19 mouse cellular contexts compared by ENCODE assay signal in the genomic region with DNA sequence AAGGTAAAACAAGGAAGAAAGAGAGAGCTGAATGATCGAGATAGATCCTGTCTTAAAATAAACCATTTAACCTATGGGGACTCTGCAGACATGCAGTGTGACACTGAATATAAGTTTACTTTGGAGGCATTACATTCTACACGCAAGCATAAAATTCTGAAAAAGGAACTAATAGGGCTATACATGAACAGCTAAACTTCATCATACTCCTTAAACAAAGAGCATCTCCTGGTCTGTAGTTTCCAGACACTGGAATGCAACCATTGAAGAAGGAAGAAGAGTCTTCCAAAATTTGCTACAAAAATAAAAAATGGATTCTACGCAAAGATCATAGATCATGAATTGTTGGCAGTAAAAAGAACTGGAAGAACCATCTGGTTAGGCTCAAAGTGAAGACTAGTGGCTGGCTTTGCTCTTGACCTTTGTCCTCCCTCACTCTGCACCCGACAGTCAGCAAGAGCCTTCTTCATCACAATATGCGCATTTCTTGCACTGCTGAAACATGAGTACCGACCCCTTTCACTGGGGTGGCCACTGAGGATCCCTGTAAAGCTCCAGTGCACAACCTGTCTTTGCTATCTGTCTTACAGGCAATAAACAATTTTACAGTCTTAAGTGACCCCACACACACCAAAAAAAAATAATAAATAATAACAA.
DNase-seq lines count a peak whose midpoint lies in the region; ATAC-seq lines count a peak whose summit lies in the region.
"Had no signal": no experiment of that assay in that cellular context is flagged by ENCODE, and none has a peak within 500 bp of the region (broad histone marks: within the 10 kb centered on the region; RNA-seq: fewer than 3 reads in every experiment).

No protein-coding gene starts in this region.

- no peaks in the 10 kb centered on the region for H3K36me3 ChIP-seq in intestine, embryonic 15.5 days
- H3K36me3 ChIP-seq in kidney, embryonic 14.5 days (ENCODE audit: control insufficient read depth, insufficient read depth, low read length), result no peaks in the 10 kb centered on the region
- H3K36me3 ChIP-seq: forebrain, embryonic 12.5 days; limb, embryonic 15.5 days; midbrain, embryonic 13.5 days; neural tube, embryonic 12.5 days had no signal

- H3K4me3 ChIP-seq in intestine, embryonic 15.5 days (replicated peaks), result no peak overlapping the region
- H3K4me3 ChIP-seq in kidney, embryonic 14.5 days (ENCODE audit: low read length), result no peak overlapping the region
- H3K4me3 ChIP-seq: forebrain, embryonic 12.5 days; limb, embryonic 15.5 days; midbrain, embryonic 13.5 days; neural tube, embryonic 12.5 days had no signal

- H3K9me3 ChIP-seq in intestine, embryonic 15.5 days, result no peaks in the 10 kb centered on the region
- no peaks in the 10 kb centered on the region; the same call in 1 of the 2 replicates for H3K9me3 ChIP-seq in kidney, embryonic 14.5 days (ENCODE audit: control insufficient read depth, low read length)
- H3K9me3 ChIP-seq: forebrain, embryonic 12.5 days; limb, embryonic 15.5 days; midbrain, embryonic 13.5 days; neural tube, embryonic 12.5 days had no signal

- DNase-seq in kidney, adult 11 months, result peak; percentile 19
- no peak for DNase-seq in kidney, adult 18-20 months
- DNase-seq in kidney, postnatal 36 days, result peak; percentile 19 to 29
- no peak for DNase-seq in frontal cortex, postnatal 25 days (ENCODE audit: low spot score in 2 of 2)
- DNase-seq: cerebellum, adult 18-20 months; cerebellum, postnatal 25 days; gastrocnemius, postnatal 14 days; lung, postnatal 10 days; right cerebral cortex, postnatal 4 days; thymus, postnatal 4 days had no signal

- no peaks in the 10 kb centered on the region for H3K27me3 ChIP-seq in intestine, embryonic 15.5 days (replicated peaks)
- no peaks in the 10 kb centered on the region for H3K27me3 ChIP-seq in kidney, embryonic 14.5 days (ENCODE audit: control insufficient read depth, insufficient read depth, low read length)
- H3K27me3 ChIP-seq: CH12.LX; forebrain, embryonic 12.5 days; limb, embryonic 15.5 days; neural tube, embryonic 12.5 days had no signal

- peak; percentile 70 for ATAC-seq in intestine, embryonic 15.5 days
- peak; percentile 77; the same call in 1 of the 2 replicates for ATAC-seq in kidney, embryonic 14.5 days (ENCODE audit: low FRiP score, low TSS enrichment)
- no peak for ATAC-seq in granulocyte monocyte progenitor cell, adult 5-6 weeks (replicated peaks; ENCODE audit: poor library complexity, severe bottlenecking)
- ATAC-seq: hindbrain, embryonic 16.5 days; midbrain, embryonic 13.5 days had no signal

- WGBS in intestine, embryonic 15.5 days, result 43% methylated on average over 6 of the region's 6 CpGs
- 44% methylated on average over 6 of the region's 6 CpGs for WGBS in kidney, embryonic 14.5 days

- no peak overlapping the region for H3K9ac ChIP-seq in intestine, embryonic 15.5 days
- H3K9ac ChIP-seq in kidney, embryonic 14.5 days (ENCODE audit: low read depth, low read length), result no peak overlapping the region
- H3K9ac ChIP-seq: forebrain, embryonic 12.5 days; limb, embryonic 15.5 days; midbrain, embryonic 13.5 days; neural tube, embryonic 12.5 days had no signal

- no peak overlapping the region for H3K27ac ChIP-seq in intestine, embryonic 15.5 days
- H3K27ac ChIP-seq in kidney, embryonic 14.5 days (ENCODE audit: low read depth, low read length), result no peak overlapping the region
- H3K27ac ChIP-seq: forebrain, embryonic 12.5 days; limb, embryonic 15.5 days; midbrain, embryonic 13.5 days; neural tube, embryonic 12.5 days had no signal

- no peak overlapping the region for H3K4me2 ChIP-seq in intestine, embryonic 15.5 days (replicated peaks)
- no peak overlapping the region for H3K4me2 ChIP-seq in kidney, embryonic 14.5 days (replicated peaks; ENCODE audit: low read depth, low read length)
- H3K4me2 ChIP-seq: forebrain, embryonic 12.5 days; midbrain, embryonic 13.5 days; neural tube, embryonic 12.5 days had no signal

- H3K4me1 ChIP-seq in intestine, embryonic 15.5 days (replicated peaks), result no peaks in the 10 kb centered on the region
- no peaks in the 10 kb centered on the region for H3K4me1 ChIP-seq in kidney, embryonic 14.5 days (ENCODE audit: control insufficient read depth, insufficient read depth, low read length)
- H3K4me1 ChIP-seq: midbrain, embryonic 13.5 days; neural tube, embryonic 12.5 days had no signal

Comparison
In these comparisons a context has a peak if more than half of its experiments do, and no peak if none do; other contexts are left out.
1. DNase-seq: peak in kidney, adult 11 months (single experiment) and kidney, postnatal 36 days (2 of 2); none in kidney, adult 18-20 months (single experiment) and frontal cortex, postnatal 25 days (0 of 2).